Mouse (Mus musculus) CD4-positive, CD25-positive, alpha-beta regulatory T cell, adult 2 months (primary cell): ENCODE measurements around the gene Tmem254c.
"Not testable (repeated sequence)": the region's sequence is repeated elsewhere in the genome, so short reads cannot be mapped to it uniquely, and the experiment has no call there.

Source experiments
- DNase-seq: peaks from one replicate; pipeline ENCODE4 v3.0.0-alpha.2; 2012; ENCODE audit warnings: low read depth, low spot score

The Tmem254c gene

DNA sequence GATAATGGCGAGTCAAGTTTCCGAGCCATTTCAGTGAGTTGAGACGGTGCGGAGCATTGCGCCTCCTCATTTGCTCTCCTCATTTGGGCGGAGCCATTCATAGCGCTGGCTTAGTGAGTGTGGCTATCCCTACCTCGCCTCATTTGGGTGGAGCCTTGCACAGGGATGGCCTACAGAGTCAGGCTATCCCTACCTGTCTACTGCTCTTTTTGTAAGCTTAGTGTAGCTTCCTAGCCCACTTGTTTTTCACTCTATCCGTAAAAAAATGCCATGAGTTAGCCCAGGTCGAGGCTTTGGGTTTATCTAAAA, at the start of gene Tmem254c:
Gene Tmem254c (minus strand): TSS at position 31 of the 309 bp plus-strand sequence.
- not testable (repeated sequence) for DNase-seq

- not testable (repeated sequence) for DNase-seq
These were observed 30.5 kb upstream of the Tmem254c start for GRCm38 (mm10) chr14:26097622-26098021.

DNA sequence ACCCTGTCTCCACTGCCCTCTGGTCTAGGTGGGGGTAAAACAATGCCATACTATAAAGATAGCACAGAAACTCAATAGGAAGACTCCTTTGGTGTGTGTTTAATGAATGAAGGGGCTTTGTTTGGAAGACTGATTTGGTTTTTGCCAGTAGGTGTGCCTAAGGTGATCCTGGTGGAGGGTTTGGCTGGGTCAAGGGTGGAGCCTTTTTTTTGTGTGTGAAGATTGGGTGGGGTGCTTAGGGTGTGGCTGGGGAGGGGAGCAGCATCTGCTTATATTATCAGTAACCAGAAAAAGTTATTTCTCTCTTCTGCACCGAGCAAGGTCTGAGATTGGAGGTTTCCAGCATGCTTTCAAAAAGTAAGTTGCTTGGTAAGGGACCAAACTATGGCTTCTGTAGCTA, 14.8 kb upstream of the Tmem254c start, which contains the start of gene Cphx3:
Gene Cphx3 (plus strand): TSS at position 301 of the 400 bp plus-strand sequence.
- DNase-seq = not testable (repeated sequence)

- not testable (repeated sequence) for DNase-seq
These were observed 14.1 kb upstream of the Tmem254c start, which contains the start of gene Cphx2 for GRCm38 (mm10) chr14:26081216-26081615. TSS of gene Cphx2 (plus strand) at chr14:26081516.

DNA sequence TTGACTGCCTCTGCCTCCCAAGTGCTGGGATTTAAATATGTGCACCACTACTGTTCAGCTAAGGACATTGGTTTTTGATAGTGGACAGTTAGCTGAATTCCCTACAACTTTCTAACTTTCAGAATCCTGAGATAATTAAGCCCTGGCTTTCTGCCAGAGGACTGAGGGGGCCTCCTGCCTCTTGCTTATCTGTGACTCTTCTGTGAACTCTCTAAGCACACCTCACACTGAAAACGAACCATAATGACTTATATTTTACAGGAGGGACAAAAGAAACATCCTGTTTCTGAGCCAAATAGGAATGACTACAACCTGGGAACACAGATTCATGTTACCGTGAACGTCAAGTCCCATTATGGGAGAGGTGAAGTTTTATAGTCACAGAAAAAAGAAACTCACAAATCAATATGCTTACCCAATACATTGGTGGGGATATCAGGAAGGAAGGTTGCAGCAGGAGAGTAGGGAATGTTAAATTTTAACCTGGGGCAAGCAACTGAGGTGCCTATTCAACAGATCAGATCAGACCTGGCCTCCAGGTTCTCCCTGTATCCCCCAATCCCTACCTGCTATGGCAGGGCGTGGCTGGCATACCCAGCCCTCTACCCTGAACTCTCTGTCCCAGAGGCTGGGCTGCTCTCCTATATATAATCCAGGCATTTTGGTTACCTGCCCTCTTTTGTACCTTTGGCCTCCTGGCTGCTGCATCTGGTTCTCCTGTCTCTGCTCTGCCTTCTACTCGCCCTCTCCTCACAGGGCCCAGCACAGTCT, 9.7 kb upstream of the Tmem254c start:
- DNase-seq = not testable (repeated sequence)

- DNase-seq = not testable (repeated sequence)
These were observed 406 bp downstream of the Tmem254c start for GRCm38 (mm10) chr14:26066574-26067324.

GRCm38 (mm10) chr14:26059362-26059761, 7.8 kb downstream of the Tmem254c start:
- not testable (repeated sequence) for DNase-seq

- not testable (repeated sequence) for DNase-seq
These were observed 9.0 kb downstream of the Tmem254c start for GRCm38 (mm10) chr14:26058184-26058583.

DNA sequence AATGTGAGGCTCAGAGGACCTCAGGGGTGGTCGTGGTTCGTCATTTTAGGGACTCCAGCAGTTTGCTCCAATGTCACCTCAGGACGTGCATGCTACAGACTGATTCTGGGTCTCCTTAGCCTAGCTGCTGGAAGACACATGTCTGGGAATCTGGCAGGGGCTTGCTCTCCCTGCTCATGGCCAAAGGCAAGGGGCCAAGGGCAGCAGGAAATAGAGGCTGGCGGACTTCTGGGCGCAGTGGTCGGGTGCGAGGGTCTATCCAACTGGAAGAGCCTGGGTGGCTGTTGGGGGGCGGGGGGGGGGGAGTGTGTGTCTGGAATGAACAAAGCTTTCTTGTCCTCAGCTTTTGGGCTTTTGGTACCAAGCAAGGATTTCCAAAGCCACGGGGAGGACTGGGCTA, 18.4 kb downstream of the Tmem254c start:
- not testable (repeated sequence) for DNase-seq

- DNase-seq = not testable (repeated sequence)
These were observed 20.1 kb downstream of the Tmem254c start for GRCm38 (mm10) chr14:26047026-26047425.

- not testable (repeated sequence) for DNase-seq
These were observed 22.1 kb downstream of the Tmem254c start for GRCm38 (mm10) chr14:26045007-26045406.

DNA sequence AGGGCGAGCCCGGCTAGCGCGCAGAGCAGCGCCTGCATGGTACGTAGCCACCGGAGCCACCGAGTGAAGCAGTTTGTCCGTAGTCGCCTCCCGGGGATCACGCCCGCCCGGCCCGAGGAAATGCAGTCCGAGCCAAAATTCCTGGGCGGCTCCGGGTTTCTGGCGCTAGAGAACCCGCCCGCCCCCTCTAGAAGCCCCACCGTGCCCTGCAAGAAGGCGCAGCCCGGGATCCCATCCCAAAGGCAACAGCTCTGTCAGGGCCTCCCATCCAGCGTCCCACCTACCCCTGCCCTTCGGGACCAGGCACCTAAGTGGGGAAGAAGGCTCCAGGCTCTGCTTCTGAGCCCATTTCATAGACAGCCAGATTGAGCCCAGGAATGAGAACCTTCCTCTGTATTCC, 24.5 kb downstream of the Tmem254c start, which contains the start of gene Gm9780:
Gene Gm9780 (minus strand): TSS at position 101 of the 400 bp plus-strand sequence.
- DNase-seq = not testable (repeated sequence)

GRCm38 (mm10) chr14:26035439-26035838, 31.7 kb downstream of the Tmem254c start:
- not testable (repeated sequence) for DNase-seq

DNA sequence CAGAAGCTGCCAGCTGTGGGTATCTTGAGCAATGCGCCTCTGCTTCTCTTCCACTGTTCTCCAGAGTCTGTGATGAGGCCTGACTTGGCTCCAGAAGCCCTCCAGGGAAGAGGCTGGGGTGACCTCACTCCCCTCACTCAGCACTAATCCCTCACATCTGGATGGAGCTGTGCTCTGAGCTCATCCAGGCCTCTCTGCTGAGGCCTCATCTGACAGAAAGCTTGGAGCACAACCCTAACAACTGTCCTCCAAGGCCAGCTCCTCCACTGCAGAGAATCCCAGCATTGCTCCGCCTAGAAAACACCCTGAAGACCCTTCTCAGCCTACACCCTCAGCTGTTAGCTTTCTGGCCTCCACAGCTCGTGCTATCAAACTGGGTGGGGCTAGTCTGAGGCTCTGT, 32.8 kb downstream of the Tmem254c start:
- not testable (repeated sequence) for DNase-seq

DNA sequence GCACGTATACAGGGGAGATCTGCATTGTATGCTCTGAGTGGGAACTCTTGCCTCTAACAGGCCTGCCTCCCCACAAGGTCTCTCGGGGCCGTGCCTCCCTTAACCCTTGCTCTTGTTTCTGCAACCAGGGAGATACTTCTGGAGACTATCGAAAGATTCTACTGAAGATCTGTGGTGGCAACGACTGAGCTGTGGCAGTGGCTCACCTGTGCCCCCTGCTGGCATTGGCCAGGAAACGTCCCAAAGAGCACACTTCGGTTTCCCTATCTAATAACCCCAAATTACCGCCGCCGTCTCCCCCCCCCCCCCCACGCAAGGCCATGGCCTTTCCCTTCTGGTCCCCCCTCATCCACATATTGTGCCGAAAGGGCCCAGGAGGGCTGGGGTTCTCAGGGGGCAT, 41.5 kb downstream of the Tmem254c start:
- DNase-seq = not testable (repeated sequence)

DNA sequence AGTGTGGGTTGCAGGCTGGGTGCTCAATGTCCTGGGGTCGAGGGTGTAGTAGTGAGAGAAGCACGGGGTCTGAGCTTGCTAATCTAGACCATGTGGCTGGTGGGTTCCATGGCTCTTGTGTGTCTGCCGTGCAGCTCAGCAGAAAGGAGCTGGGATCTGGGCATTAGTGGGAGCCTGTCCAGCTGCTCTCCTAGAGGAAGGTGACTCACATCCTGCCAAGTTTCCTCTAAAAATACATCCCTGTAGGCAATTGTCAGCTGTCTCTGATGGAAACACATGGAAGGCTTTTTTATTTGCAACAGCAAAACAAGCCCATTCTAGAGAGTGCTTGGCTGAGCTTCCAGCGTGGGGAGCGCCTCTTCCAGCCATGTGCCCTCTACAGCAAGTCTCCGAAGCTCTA, 44.3 kb downstream of the Tmem254c start:
- not testable (repeated sequence) for DNase-seq

- DNase-seq = not testable (repeated sequence)
These were observed 45.6 kb downstream of the Tmem254c start for GRCm38 (mm10) chr14:26021555-26021954.

DNA sequence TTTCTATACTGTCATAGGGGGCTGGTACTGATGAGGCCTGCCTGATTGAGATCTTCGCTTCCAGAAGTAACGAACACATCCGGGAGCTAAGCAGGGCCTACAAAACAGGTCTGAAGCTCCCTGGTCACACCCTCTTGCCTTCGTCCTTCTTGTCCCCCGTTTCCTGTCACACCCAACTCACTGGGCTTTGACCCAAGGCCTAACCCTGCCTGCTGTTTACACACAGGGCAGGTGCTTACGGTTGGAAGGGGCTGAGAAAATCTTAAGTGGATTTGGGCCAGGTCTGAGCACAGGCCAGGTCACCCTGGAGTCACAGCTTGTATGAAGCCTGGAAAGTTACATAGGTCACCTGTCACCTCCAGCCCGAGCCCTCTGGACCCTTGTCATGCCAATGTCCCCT, 50.7 kb downstream of the Tmem254c start:
- DNase-seq = not testable (repeated sequence)
